Mouse (Mus musculus) bone marrow macrophage, adult 2 months (primary cell): ENCODE measurements at regions not wholly inside any gene's neighbourhood (a gene's known extent, or its start where the extent isn't known, plus 50 kb on each side); places are given as distances from the start of the nearest gene placed in this dataset.

Experiments used
- CTCF ChIP-seq: IDR thresholded peaks from 2 replicates; pipeline ENCODE4 v1.5.1; 2012; ENCODE audit warnings: low read depth, mild to moderate bottlenecking, low read length, moderate library complexity
- POLR2A ChIP-seq: IDR thresholded peaks from 2 replicates; pipeline ENCODE4 v1.6.1; 2012; ENCODE audit warnings: mild to moderate bottlenecking, low read depth, low read length, borderline replicate concordance

GRCm38 (mm10) chr12:8443917-8444453 lies 55.8 kb downstream of the Rhob start:
- no peak for TF ChIP-seq CTCF
- TF ChIP-seq POLR2A, result no peak
